Mouse (Mus musculus) B cell, adult 2 months (primary cell): ENCODE results near the gene Tcerg1l.
A peak's percentile ranks its signal among the peaks of the same experiment; 100 is the strongest.

ENCODE experiments used
- DNase-seq, 2 experiments: peaks; one replicate each; pipeline ENCODE4 v3.0.0; 2022

The Tcerg1l gene

DNA sequence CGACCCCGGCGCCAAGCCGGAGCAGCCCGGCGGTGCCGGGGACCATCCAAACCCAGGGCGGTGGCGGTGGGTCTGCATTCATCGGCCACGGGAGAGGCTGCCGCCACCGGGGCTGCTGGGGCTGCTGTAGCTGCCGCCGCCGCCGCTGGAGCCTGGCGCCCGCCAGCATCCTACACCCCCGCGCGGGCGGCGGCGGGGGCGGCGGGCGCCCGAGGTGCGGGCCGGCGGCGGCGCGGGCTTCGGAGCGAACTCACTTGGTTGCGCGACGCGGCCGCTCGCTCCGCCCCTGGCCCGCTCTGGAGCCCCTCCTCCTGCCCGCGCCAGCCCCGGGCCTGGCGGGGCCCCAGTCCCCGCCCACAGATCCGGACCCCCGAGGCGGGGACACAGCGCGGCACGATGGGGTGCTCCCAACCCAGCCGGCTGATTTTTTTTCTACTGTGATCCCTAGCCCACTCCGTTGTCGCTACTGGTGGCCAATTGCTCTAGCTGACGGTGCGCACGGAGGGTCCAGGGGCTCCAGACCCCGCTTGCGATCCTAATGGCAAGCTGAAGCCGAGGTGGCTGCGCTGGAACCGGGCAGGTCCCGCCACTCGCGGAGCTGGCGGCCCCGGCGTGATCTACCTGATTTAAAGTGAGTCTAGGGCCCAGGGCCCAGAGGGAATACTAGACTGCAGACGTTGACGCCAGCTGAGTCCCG lies at the start of gene Tcerg1l:
Gene Tcerg1l, minus strand, starts transcription at position 246 of the 697 bp plus-strand sequence.
- DNase-seq: no peak

DNA sequence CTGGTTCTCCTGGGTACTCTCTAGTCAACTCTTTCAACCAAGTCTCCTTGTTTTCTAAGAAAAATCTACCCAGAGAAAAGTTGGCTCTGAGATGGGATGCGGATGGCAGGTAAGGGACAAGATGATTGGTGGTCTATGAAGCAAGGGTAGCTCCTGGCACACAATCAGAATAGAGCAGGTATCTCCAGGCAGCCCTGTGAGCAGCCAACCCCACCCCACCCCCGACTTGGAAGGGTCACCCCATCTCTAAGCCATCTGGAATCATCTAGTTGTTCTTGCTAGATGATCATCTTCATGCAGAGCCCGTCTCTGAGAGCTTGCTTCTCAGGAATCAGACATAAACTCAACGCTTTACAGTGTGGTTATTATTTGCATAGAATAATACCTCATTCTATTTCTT lies 44.6 kb upstream of the Tcerg1l start:
- DNase-seq: no peak

DNA sequence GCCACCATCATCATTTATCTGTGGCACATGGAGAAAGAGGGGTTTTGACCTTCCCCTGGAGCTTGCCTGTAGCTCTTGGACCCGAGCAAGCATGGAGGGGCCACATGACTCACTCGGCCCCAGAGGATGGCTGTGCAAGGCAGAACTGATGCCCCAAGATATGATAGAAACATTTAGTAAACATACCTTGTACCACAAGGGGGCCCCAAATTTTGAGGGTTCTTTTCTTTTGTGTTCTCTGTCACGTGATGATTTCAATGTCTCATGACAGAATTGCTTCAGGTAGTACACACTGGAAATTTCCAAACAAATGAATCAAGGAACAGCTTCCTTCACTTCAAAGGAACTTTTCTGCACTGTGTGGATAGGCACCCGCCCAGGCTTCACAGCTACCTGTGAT lies 35.0 kb upstream of the Tcerg1l start:
- no peak for DNase-seq

DNA sequence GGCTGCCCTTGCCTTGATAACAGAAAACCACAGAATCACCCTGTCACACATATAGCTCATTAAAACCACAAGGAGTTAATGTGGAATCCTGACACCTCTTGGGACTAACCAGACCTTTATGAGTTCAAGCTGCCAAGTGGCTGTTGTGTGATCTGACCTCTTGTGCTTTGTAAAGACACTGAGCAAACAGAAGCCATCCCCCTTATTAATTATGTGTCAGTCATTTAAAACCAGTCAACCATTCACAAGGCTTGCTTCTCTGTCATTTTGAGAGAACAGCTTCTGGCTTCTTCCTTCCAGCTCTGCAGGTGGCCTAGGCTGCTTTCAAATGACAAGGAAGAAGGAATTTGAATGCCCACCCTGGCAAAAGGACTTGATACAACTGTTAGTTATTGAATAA lies 33.9 kb upstream of the Tcerg1l start:
- no peak for DNase-seq

DNA sequence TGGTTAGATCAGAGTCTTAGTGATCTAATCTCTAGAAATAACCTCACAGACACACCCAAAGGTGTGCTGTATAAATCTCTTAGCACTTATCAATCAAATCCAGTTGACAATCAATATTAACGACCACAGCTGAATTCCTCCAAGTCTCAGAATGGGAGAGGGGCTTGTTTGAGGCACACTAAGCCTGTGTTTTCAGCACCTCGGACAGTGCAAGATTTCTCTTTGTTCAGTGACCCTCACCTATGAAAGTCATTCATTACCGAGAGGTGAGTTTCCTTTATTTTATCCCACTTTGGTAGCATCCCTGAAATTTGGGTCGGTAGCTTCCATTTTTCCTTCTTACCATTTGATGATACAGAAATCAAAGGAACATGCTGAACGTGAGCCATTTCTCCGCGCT lies 32.4 kb upstream of the Tcerg1l start:
- DNase-seq: no peak

DNA sequence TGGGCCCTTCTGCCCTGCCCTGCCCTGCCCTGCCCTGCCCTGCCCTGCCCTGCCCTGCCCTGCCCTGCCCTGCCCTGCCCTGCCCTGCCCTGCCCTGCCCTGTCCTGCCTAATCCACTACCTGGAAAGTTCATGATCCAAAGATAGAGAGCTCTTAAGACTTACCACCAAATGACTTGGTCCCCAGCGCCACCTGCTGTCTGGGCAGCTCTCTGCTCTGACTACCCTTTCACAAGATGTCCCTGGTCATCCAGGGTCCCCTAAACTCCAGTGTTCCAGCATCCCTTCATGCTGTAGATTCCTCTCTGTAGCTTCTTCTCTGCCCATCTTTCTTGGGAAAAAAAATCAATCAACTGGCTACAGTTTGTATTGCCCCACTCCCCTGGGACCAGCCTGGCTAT lies 31.3 kb upstream of the Tcerg1l start:
- DNase-seq: peak; percentile 20 to 27

DNA sequence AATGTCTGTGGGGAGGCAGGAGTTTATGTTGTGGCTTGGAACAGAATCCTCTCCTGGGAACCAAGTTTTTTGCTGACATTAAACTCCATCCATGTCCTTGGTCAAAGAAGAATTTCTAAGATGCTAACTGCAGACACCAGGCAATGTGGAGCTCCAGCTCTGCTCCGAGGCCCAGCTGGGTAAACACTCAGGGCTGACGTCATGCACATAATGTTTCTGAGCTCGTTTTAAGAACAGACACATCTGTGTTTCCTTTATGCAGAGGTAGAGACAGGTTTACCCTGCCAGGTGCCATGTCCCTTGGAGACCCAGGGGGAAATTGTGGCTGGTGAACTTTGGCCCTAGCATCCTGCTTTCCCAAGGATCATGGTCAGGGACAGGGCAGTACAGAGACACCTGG lies 29.9 kb upstream of the Tcerg1l start:
- DNase-seq: no peak

DNA sequence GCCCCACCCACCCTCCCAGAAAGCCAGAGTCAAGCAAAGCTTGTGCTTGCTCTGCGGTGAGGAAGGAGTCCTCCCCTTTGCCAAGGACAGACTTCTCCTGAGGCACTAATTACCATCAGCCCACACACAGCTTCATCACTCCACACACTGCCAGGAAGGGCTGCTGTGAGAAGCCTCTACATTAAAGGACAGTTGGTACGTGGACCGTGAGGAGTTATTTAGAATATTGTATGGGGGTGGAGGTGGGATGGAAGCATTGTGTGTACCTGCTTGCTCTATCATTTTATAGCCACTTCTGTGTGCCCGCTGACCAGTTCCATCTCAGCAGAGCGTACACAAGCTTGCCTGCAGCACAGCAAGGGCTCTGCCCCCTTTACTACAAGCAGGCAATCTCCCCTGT lies 16.0 kb upstream of the Tcerg1l start:
- no peak for DNase-seq

DNA sequence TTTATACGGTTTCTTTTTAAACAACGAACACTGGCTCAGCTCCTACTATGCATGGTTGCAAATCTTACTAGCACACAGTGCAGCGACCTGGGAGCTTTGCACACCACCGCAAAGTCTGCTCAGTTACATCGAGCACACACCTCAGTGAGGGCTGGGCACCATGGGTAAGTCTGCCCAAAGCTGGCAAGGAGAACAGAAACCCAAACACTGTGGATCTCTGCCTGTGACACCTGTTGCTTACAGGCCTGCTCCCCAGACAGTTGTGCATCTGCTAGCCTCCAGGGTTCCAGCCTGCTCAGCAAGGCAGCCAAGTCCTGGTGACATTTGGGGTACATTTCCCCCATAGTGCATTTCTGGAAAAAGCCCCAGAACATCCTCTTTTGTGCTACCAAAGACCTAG lies 4.1 kb upstream of the Tcerg1l start:
- no peak for DNase-seq

DNA sequence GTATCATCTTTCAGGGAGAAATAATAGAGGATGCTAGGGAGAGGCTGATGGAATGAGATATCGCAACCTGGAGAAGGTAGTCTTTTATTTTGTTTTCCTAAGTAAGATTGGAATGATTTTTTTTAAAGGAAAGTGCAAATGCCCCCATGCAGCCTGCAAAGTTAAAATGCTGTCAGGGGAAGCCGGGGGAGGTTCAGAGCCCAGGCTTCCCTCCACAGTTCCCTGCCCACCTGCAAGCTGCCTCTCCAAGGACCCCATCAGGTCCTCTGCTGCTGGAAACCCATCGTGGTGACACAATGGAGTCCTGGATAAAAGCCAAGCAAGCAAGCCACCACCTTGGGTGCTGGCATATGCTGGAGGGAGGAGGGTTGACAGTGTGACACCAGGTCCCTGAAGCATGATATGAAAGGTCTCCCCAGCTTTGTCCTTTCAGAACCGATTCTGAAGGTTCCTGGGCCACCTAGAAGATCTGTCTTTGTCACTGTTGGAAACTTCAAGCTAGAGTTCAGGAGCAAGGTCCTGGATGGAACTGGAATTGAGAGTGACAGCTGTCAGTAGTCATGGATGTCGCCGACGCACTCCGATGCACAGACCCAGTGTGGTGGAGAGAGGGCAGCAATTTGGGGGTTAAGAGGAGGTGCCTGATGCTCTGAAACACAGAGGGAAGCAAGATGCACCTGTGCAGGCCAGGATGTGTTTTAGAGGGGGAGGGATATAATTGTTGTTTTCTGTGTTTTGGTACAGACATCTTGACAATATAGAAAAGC lies 3.2 kb upstream of the Tcerg1l start:
- no peak for DNase-seq

DNA sequence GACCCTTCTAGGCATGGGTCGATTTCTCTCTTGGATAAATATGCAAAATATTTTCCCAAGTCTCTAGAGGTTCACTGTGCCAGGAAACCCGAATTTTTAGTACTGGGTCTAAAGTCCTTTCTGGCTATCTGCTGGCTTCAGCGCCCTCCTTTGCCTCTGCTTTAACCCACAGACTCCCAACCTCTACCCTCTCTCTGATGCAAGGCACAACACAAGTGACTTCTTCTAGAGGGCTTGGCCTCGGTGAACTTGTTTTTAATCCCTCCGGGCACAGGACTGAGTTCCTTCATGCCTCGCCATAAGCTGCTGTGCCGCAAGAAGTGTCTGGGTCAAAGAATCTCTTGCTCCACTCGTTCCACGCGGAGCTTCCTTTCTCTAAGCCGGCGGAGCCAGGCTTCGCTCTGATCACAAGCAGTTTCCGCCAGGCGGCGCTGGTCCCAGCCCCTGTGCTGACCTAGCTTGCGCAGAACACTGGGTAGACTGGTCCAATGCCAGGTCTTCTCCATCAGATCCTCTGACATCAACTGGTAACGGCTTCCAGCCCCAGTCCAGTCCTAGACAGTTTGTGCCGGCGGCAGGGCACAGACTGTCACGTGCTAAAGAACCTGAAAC lies 758 bp upstream of the Tcerg1l start:
- DNase-seq: no peak

DNA sequence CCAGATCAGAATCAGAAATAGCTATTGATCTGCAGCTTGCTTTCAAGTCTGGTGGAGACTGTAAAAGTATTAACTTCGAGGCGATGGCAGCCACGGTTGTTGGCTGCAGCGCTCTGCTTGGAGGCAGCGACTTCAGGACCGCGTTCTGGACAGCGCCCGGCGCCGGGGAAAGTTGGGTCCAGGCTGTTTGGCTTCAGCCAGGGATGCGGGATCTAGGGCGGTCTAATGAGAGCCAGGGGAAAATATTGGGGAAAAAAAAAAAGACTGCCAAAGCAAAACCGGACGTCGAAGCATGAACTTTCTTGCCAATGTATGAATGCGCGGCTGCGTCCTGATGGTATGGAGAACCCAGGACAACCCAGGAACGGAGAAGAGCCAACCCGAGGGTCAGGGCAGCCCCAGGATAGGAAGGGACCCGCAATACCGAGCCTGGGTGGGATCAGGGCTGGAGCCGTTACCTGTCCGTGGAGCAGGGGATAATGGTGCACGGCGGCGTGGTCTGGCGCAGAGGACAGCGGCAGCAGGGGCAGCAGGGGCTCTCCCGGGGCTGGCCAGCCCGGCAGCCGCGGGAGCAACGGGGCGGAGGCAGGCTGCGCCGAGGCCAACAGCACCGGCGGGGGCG lies 556 bp downstream of the Tcerg1l start:
- no peak for DNase-seq

DNA sequence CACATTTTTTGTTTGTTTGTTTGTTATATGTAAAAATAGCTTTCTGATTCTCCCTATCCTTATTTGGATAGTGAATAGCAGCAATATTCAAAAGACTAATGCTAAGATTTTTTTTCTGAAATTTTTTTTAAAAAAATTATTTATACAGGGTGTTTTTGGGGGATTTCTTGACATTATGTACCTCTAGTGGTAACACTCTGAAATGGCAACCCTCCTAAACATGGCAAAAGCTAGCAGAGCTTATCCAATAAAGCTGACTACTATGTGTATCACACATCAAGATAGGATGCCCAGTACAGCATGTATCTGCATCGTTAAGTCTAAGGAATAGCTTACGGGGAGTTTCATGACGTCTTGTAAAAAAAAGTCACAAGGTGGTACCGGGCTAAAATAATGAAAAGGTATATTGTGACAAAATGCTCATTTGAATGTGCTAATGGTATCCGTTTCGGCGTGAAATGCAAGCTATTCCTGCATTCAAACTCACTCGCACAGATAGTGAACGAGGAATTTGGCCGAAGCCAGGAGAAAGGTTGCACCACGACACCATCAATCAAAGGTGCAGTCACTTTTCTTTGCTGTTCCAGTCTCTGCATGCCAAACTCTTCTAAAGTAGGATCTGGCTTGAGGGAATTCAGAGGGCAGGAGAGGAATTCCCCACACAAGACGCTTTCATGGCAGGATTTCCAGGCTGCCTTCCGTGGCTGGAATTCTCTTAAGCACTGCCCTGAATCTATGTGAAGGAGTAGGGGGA lies 1.2 kb downstream of the Tcerg1l start:
- no peak for DNase-seq

DNA sequence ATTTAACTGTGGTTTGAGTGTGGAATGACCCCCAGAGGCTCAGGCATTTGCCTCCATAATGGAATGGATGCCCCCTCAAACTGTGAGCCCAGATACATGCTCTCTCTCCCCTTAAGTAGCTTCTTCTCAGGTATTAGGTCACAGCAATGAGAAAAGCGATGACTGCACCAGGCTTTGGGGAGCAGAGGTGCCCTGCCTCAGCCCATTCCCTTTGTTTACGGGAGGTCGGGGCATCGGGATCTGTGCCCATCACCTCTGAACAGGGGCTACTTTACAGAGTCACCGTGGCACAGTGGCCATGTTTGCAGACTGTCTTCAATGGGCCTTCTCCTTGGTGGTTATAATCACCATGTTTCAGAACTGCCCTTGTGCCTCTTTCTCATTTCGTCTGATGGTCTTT lies 7.6 kb downstream of the Tcerg1l start:
- DNase-seq: no peak

DNA sequence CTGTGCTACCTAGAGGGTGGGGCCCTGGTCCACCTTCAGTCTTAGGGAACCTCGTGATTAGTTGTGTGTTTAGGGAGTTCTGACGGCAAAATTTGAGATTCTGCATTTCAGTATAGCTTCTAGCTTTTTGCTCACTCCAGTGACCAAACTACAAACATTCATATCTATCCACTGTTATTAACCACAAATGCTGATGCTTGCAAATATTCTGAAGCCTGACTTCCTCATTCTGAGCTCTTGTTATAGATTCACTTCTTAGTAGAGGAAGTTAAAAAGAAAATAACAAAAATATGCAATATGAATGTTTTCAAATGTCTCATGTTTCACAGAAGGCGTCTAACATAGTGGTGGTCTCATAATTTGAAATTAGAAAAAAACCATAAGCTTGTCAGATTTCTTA lies 8.5 kb downstream of the Tcerg1l start:
- DNase-seq: no peak

DNA sequence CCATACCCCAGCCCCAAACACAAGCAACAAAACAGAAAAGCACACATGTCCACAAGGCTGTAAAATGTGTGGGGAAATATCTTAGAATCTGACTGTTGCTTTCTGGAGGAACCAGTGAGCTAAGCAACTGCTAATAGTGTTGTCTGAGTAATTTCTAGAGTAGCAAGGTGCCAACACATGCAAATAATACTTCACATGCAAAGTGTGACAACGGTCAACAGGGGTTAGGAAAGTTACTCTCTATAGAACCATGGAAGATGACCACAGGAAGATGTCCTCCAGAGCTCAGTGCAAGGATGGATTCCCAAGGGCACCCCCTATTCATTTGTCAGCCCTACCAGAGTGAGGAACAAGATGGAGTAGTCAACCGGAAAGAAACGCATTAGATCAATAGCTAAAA lies 18.3 kb downstream of the Tcerg1l start:
- no peak for DNase-seq

DNA sequence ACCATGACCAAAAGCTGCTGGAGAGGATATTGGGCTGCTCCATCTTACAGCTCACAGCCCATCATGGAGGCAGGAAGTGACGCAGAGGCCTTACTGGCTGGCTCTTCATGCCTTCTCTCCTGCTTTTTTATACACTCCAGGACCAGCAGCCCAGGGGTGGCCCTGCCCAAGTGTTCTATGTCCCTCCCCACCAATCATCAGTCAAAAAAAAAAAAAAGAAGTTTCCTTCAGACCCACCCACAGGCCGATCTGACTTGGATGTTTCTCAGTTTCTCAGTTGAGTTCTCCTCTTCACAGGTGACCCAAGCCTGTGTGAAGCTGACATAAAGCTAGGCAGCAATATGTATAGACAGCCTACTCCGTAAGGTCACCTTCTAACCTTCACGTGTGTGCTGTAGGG lies 19.0 kb downstream of the Tcerg1l start:
- no peak for DNase-seq

DNA sequence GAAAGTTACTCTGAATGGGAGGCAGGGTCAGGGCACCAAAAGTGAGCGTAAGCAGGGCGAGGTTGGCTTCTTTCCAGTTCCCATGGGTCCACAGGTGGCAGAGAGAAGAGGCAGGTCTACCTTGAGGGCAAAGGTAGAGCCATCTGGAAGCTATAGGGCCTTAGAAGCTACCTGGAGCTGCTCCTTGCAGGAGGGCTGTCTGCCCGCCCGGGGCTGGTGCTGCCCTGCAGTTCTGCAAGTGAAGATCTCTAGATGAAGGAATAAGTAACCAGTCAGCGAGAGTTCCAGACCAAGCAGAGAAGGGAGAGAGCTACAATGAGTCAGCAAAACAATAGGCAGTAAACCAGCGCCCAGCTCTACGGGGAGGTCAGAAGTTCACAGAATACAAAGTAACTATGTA lies 22.0 kb downstream of the Tcerg1l start:
- no peak for DNase-seq

DNA sequence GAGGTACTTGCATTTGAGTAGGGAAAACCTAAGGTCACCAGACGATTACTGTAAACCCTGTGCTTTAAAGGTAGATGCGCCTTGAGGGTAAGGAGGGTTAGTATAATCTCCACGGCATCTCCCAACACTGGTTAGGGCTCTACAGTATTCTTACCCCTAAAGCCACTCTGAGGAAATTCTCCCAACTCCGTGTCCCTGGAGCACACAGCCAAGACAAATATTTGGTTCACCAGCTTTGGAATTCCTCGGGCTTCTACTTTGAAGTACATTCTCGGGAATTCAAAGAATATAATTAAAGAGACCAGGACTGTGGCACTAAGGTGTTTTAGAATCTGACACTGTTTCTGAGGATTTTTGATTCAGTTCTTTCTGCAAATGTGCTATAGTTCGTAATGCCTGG lies 23.2 kb downstream of the Tcerg1l start:
- DNase-seq: no peak

DNA sequence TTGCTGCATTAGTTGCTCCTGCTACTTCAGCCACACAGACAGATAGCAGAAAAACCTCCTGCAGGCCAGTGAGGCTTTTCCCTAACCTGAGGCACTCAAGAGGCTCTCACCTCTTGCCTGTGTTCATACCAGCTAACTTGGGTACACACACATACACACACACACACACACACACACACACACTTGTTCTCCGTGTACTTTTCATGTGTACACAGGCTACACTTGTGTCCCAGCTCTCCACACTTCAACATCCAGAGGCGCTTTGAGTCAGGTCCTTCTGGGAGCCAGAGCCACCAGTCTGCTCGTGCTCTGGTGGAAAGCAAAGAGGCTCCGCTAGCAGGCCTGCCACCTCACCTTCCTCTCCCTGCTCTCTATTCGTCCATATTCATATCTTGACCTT lies 24.0 kb downstream of the Tcerg1l start:
- no peak for DNase-seq

DNA sequence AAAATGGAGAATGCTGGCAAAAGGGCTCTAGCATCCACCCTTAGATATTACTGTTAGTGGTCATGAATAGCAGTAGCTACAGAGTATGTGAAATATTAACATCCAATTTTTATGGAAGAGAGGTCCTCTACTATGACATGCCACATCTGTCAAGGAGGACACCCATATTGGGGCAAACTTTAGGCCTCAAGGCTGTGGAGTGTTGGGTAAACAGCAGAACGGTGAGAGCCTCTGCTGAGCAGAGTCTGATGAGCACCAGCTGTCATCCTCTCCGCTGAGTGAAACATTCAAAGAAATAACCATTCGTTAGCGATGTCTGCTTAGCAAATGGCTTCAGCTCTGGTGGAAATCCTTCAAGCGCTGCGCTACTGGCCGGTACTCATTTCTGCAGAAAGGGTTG lies 30.0 kb downstream of the Tcerg1l start:
- DNase-seq: no peak

DNA sequence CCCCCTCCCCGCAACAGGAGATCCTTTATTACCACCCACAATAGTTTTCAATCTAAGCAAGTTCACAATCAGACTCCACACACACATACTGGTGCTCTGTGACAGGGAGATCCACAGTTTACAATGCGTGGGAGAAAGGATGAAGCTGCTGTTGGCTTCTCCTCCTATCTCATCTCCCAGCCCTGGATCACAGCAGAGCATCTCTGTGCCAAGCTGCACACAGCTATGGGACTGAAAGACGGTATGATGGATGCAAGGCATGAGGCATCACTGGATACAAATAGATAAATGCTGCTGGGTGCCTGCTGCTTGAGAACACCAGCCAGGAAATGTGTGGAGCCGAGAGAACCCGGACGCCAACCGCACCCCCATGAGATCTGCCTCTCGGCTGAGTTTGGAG lies 32.0 kb downstream of the Tcerg1l start:
- no peak for DNase-seq

DNA sequence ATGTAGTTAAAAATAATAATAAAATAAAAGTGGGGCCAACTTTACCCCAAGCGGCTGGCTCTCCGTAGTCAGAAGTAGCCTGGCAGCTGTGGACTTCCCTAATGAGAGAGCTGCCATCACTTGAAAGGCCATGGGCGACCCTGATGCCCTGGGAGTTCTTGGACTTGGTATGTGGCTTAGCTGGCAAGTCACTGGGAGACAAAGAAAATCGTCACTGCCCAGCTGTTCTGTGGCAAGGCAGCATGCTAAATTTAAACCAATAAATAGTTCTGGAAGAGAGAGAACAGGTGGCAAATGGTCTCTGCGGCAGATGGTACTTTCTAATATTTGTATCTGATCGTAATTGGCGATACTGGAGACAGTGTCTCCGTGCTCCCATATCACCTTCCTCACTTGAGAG lies 40.1 kb downstream of the Tcerg1l start:
- no peak for DNase-seq
